Mouse (Mus musculus): ENCODE data around the gene Eefsec. TPM values are rescaled to one million over a fixed set of nuclear protein-coding genes. Genes with fewer than 3 reads are reported as not detected.
A peak's percentile ranks its signal among the peaks of the same experiment; 100 is the strongest.

Gene Eefsec
- polyA plus RNA-seq, 1 experiment from 2014 or later: 42.2 TPM

DNA sequence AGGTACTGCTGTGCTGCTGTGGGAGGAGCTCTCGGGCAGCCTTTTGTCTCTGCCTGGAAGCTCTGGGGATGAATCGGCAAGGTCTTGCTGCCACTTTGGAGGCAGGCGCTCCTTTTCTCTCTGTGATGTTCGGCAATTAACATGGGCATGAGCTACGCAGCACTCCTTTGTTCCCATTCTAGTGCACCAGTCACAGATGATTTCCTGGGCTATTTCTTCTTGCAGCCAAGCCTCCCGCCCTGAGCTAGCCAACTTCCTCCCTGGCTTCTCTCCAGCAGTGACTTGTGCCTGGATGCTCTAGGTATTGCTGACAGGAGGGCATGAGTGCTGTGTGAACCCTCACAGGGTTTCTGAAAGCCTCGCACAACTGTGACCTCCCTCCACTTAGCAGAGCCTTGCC, 36.8 kb upstream of the Eefsec start:
- Histone ChIP-seq H3K4me1 (ENCODE audit: control insufficient read depth, insufficient read depth, low read length) (no peaks in the 10 kb centered on the region), H3K4me2 (ENCODE audit: low read depth) (no peak overlapping the region), H3K9me3 (ENCODE audit: control insufficient read depth, low read length) (no peaks in the 10 kb centered on the region), H3K4me3 (ENCODE audit: low read depth, low read length) (no peak overlapping the region), H3K27me3 (ENCODE audit: control insufficient read depth, insufficient read depth, low read length) (no peaks in the 10 kb centered on the region), H3K9ac (ENCODE audit: low read length) (no peak overlapping the region), H3K27ac (ENCODE audit: low read depth, low read length) (no peak overlapping the region), H3K36me3 (ENCODE audit: control insufficient read depth, insufficient read depth, low read length) (peaks cover 6% of the 10 kb centered on the region)
- ATAC-seq (ENCODE audit: insufficient read depth, low FRiP score, low TSS enrichment) (no peak), DNase-seq (ENCODE audit: low spot score) (no peak)
- whole genome bisulfite sequencing: 59% methylated on average over 7 of the region's 7 CpGs

DNA sequence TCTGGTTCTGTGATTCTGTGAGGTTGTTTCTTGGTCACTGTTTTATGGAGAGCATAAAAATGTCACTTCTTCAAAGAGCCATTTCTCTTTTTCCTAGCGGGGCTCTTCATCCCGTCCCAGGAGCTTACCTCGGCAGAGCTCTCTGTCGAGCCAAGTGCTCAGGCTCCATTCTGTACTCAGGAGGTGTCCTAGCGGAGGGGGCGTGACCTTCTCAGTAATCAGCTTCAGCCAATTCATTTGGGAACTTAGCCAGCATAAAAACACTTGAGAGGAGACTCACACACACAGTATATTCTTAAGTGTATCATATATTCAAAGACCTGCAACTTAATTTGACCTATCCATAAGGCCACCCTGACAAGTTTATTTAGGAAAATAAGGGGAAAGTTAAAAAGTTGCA, 34.1 kb upstream of the Eefsec start:
- H3K4me1 ChIP-seq (ENCODE audit: control insufficient read depth, insufficient read depth, low read length): no peaks in the 10 kb centered on the region

GRCm38 (mm10) chr6:88469878-88470277, 23.5 kb upstream of the Eefsec start:
- WGBS: 76% methylated on average over 6 of the region's 6 CpGs
- H3K27me3 ChIP-seq (ENCODE audit: control insufficient read depth, insufficient read depth, low read length): no peaks in the 10 kb centered on the region
- no peak for DNase-seq (ENCODE audit: low spot score)

More for the DNA sequence above, 34.1 kb upstream of the Eefsec start:
- no peak for ATAC-seq (ENCODE audit: insufficient read depth, low FRiP score, low TSS enrichment)
- no peak overlapping the region for H3K9ac ChIP-seq (ENCODE audit: low read length)
- H3K4me3 ChIP-seq (ENCODE audit: low read depth, low read length): no peak overlapping the region
- no peak for DNase-seq (ENCODE audit: low spot score)
- no peaks in the 10 kb centered on the region for H3K9me3 ChIP-seq (ENCODE audit: control insufficient read depth, low read length)
- no peak overlapping the region for H3K4me2 ChIP-seq (ENCODE audit: low read depth)
- H3K27me3 ChIP-seq (ENCODE audit: control insufficient read depth, insufficient read depth, low read length): no peaks in the 10 kb centered on the region
- 36% methylated on average over 6 of the region's 6 CpGs for WGBS
- no peaks in the 10 kb centered on the region; the same call in 1 of the 2 replicates for H3K36me3 ChIP-seq (ENCODE audit: control insufficient read depth, insufficient read depth, low read length)
- H3K27ac ChIP-seq (ENCODE audit: low read depth, low read length): no peak overlapping the region

GRCm38 (mm10) chr6:88465181-88465920, 19.0 kb upstream of the Eefsec start, which contains the start of gene Ruvbl1:
Gene Ruvbl1, plus strand, starts transcription at chr6:88465409.
- Histone ChIP-seq H3K27me3 (ENCODE audit: control insufficient read depth, insufficient read depth, low read length) (no peaks in the 10 kb centered on the region), H3K27ac (ENCODE audit: low read depth, low read length) (no peak within 1 kb of the TSS), H3K9ac (ENCODE audit: low read length) (peak within 1 kb of the TSS; percentile 76), H3K4me1 (ENCODE audit: control insufficient read depth, insufficient read depth, low read length) (no peaks in the 10 kb centered on the region), H3K4me3 (ENCODE audit: low read depth, low read length) (peak within 1 kb of the TSS; percentile 77), H3K4me2 (ENCODE audit: low read depth) (peak within 1 kb of the TSS; percentile 71), H3K9me3 (ENCODE audit: control insufficient read depth, low read length) (no peaks in the 10 kb centered on the region), H3K36me3 (ENCODE audit: control insufficient read depth, insufficient read depth, low read length) (peaks cover 4% of the 10 kb centered on the region; the same call in 1 of the 2 replicates)
- under 1% methylated on average over 37 of the region's 42 CpGs for WGBS
- peak; percentile 93 for DNase-seq (ENCODE audit: low spot score)
- ATAC-seq (ENCODE audit: insufficient read depth, low FRiP score, low TSS enrichment): peak; percentile 100

More at GRCm38 (mm10) chr6:88469878-88470277, 23.5 kb upstream of the Eefsec start:
- Histone ChIP-seq H3K9ac (ENCODE audit: low read length) (no peak overlapping the region), H3K4me2 (ENCODE audit: low read depth) (no peak overlapping the region), H3K4me3 (ENCODE audit: low read depth, low read length) (no peak overlapping the region), H3K9me3 (ENCODE audit: control insufficient read depth, low read length) (no peaks in the 10 kb centered on the region), H3K4me1 (ENCODE audit: control insufficient read depth, insufficient read depth, low read length) (no peaks in the 10 kb centered on the region), H3K36me3 (ENCODE audit: control insufficient read depth, insufficient read depth, low read length) (peaks cover 11% of the 10 kb centered on the region; the same call in 1 of the 2 replicates), H3K27ac (ENCODE audit: low read depth, low read length) (no peak overlapping the region)
- ATAC-seq (ENCODE audit: insufficient read depth, low FRiP score, low TSS enrichment): no peak

GRCm38 (mm10) chr6:88454545-88454944, 8.2 kb upstream of the Eefsec start:
- no peaks in the 10 kb centered on the region for H3K9me3 ChIP-seq (ENCODE audit: control insufficient read depth, low read length)
- H3K4me2 ChIP-seq (ENCODE audit: low read depth): no peak overlapping the region
- WGBS: 73% methylated on average over 2 of the region's 2 CpGs
- ATAC-seq (ENCODE audit: insufficient read depth, low FRiP score, low TSS enrichment): no peak
- H3K27ac ChIP-seq (ENCODE audit: low read depth, low read length): no peak overlapping the region
- H3K27me3 ChIP-seq (ENCODE audit: control insufficient read depth, insufficient read depth, low read length): no peaks in the 10 kb centered on the region
- DNase-seq (ENCODE audit: low spot score): no peak
- no peaks in the 10 kb centered on the region for H3K4me1 ChIP-seq (ENCODE audit: control insufficient read depth, insufficient read depth, low read length)
- no peaks in the 10 kb centered on the region for H3K36me3 ChIP-seq (ENCODE audit: control insufficient read depth, insufficient read depth, low read length)
- no peak overlapping the region for H3K9ac ChIP-seq (ENCODE audit: low read length)
- no peak overlapping the region for H3K4me3 ChIP-seq (ENCODE audit: low read depth, low read length)

- DNase-seq (ENCODE audit: low spot score): peak; percentile 16
Observed at GRCm38 (mm10) chr6:88447454-88447853, 1.1 kb upstream of the Eefsec start.

GRCm38 (mm10) chr6:88445661-88446060, 678 bp downstream of the Eefsec start:
- H3K36me3 ChIP-seq (ENCODE audit: control insufficient read depth, insufficient read depth, low read length): no peaks in the 10 kb centered on the region
- WGBS: 14% methylated on average over 5 of the region's 5 CpGs
- H3K27me3 ChIP-seq (ENCODE audit: control insufficient read depth, insufficient read depth, low read length): no peaks in the 10 kb centered on the region
- peak overlapping the region; percentile 83 for H3K4me2 ChIP-seq (ENCODE audit: low read depth)
- ATAC-seq (ENCODE audit: insufficient read depth, low FRiP score, low TSS enrichment): no peak
- no peak overlapping the region for H3K27ac ChIP-seq (ENCODE audit: low read depth, low read length)
- peaks cover 7% of the 10 kb centered on the region; the same call in 1 of the 2 replicates for H3K4me1 ChIP-seq (ENCODE audit: control insufficient read depth, insufficient read depth, low read length)
- DNase-seq (ENCODE audit: low spot score): no peak
- H3K4me3 ChIP-seq (ENCODE audit: low read depth, low read length): peak overlapping the region; percentile 80
- H3K9me3 ChIP-seq (ENCODE audit: control insufficient read depth, low read length): no peaks in the 10 kb centered on the region
- peak overlapping the region; percentile 86 for H3K9ac ChIP-seq (ENCODE audit: low read length)

More at GRCm38 (mm10) chr6:88447454-88447853, 1.1 kb upstream of the Eefsec start:
- Histone ChIP-seq H3K9me3 (ENCODE audit: control insufficient read depth, low read length) (no peaks in the 10 kb centered on the region), H3K36me3 (ENCODE audit: control insufficient read depth, insufficient read depth, low read length) (no peaks in the 10 kb centered on the region), H3K4me1 (ENCODE audit: control insufficient read depth, insufficient read depth, low read length) (peaks cover 7% of the 10 kb centered on the region; the same call in 1 of the 2 replicates), H3K4me2 (ENCODE audit: low read depth) (no peak overlapping the region), H3K4me3 (ENCODE audit: low read depth, low read length) (no peak overlapping the region), H3K9ac (ENCODE audit: low read length) (no peak overlapping the region), H3K27me3 (ENCODE audit: control insufficient read depth, insufficient read depth, low read length) (no peaks in the 10 kb centered on the region), H3K27ac (ENCODE audit: low read depth, low read length) (no peak overlapping the region)
- 30% methylated on average over 4 of the region's 4 CpGs for WGBS
- ATAC-seq (ENCODE audit: insufficient read depth, low FRiP score, low TSS enrichment): no peak

DNA sequence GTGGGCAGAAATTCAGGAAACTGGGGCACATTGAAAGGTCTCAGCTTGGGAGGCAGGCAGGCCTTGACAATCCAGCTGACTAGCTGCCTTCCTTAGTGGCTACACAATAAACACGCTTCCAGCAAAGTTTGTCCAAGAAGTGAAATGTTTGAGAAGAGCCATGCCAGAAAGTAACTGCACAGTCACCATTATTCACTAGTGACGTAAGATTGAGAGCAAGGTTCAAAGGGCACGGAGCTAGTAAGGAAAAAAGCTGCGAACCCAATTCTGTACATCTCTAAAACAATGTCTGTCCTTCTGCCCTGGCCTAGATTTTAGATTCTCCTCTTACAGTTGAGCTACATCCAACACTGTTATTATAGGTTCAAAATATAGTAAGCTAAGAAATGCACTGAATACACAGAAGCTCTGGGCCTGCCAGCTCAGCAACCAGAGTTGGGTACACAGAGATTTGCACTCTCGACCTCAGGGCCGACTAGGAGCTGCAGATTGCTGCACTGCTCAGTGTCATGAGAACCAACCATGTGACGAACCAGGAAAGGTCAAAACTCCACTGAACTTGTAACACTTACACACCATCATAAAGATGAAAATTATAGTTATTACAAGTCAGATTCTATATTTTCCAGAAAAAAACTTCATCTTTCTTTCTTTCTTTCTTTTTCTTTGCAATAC, 2.1 kb downstream of the Eefsec start:
- Histone ChIP-seq H3K27me3 (ENCODE audit: control insufficient read depth, insufficient read depth, low read length) (no peaks in the 10 kb centered on the region), H3K36me3 (ENCODE audit: control insufficient read depth, insufficient read depth, low read length) (no peaks in the 10 kb centered on the region), H3K4me2 (ENCODE audit: low read depth) (no peak overlapping the region), H3K9me3 (ENCODE audit: control insufficient read depth, low read length) (no peaks in the 10 kb centered on the region), H3K4me3 (ENCODE audit: low read depth, low read length) (no peak overlapping the region), H3K9ac (ENCODE audit: low read length) (no peak overlapping the region), H3K4me1 (ENCODE audit: control insufficient read depth, insufficient read depth, low read length) (peaks cover 7% of the 10 kb centered on the region; the same call in 1 of the 2 replicates), H3K27ac (ENCODE audit: low read depth, low read length) (no peak overlapping the region)
- no peak for DNase-seq (ENCODE audit: low spot score)
- ATAC-seq (ENCODE audit: insufficient read depth, low FRiP score, low TSS enrichment): no peak
- 86% methylated on average over 7 of the region's 7 CpGs for WGBS
